Mouse (Mus musculus) hindbrain, embryonic 10.5 days (tissue): ENCODE measurements around the gene Gne. TPM values are rescaled to one million over a fixed set of nuclear protein-coding genes. Genes with fewer than 3 reads are reported as not detected.

Source experiments
- DNase-seq: peaks from one replicate; pipeline ENCODE4 v3.0.0-alpha.2; 2017; ENCODE audit warnings: low spot score
- H3K27ac ChIP-seq: fragments of 300-500 bp; sonication (generic); 2 replicates; pipeline ENCODE4 v1.5.1; 2016; ENCODE audit warnings: mild to moderate bottlenecking, moderate library complexity
- H3K27me3 ChIP-seq: fragments of 300-500 bp; sonication (generic); 2 replicates; pipeline ENCODE4 v1.6.1; 2016; ENCODE audit warnings: mild to moderate bottlenecking; ENCODE audit not compliant: poor library complexity, insufficient read depth, severe bottlenecking
- H3K36me3 ChIP-seq: fragments of 300-500 bp; sonication (generic); 2 replicates; pipeline ENCODE4 v1.6.1; 2016; ENCODE audit warnings: mild to moderate bottlenecking, moderate library complexity
- H3K4me1 ChIP-seq: fragments of 300-500 bp; sonication (generic); replicated peaks from 2 replicates; pipeline ENCODE4 v1.6.1; 2016; ENCODE audit warnings: mild to moderate bottlenecking
- H3K4me3 ChIP-seq: fragments of 300-500 bp; sonication (generic); 2 replicates; pipeline ENCODE4 v1.5.1; 2016; ENCODE audit warnings: mild to moderate bottlenecking, moderate library complexity
- H3K9me3 ChIP-seq: fragments of 300-500 bp; sonication (generic); 2 replicates; pipeline ENCODE4 v1.6.1; 2016; ENCODE audit warnings: mild to moderate bottlenecking, moderate library complexity
- WGBS: fragments of 180-500 bp; shearing (Covaris S2); methylation state at CpG from one replicate; pipeline ENCODE4 v1.1.7; 2016; 5-methylcytosine and 5-hydroxymethylcytosine counted together
- polyA plus RNA-seq: library from polyadenylated mRNA; unstranded; fragments of >200 nt; fragmentation: Nextera tagmentation; extraction: Ambion mirVana; gene quantifications from 2 replicates; pipeline ENCODE4 v1.2.1, GENCODE M21; 2016

Gene Gne
- polyA plus RNA-seq, result 20.0 and 20.1 TPM in 2 replicates

GRCm38 (mm10) chr4:44083945-44084344, at the start of gene Gne:
Gene Gne, minus strand, starts transcription at chr4:44084177.
- H3K4me1 ChIP-seq, result peaks cover 5% of the 10 kb centered on the region
- H3K9me3 ChIP-seq, result no peaks in the 10 kb centered on the region
- H3K36me3 ChIP-seq, result no peaks in the 10 kb centered on the region
- no peak for DNase-seq
- no peaks in the 10 kb centered on the region for H3K27me3 ChIP-seq
- no peak within 1 kb of the TSS for H3K4me3 ChIP-seq
- 25% methylated on average over 11 of the region's 11 CpGs for WGBS
- no peak within 1 kb of the TSS for H3K27ac ChIP-seq

GRCm38 (mm10) chr4:44126805-44127204, 42.8 kb upstream of the Gne start:
- Histone ChIP-seq H3K4me1 (no peaks in the 10 kb centered on the region), H3K27me3 (no peaks in the 10 kb centered on the region), H3K9me3 (no peaks in the 10 kb centered on the region), H3K27ac (no peak overlapping the region), H3K36me3 (peaks cover 91% of the 10 kb centered on the region), H3K4me3 (no peak overlapping the region)
- WGBS, result 96% methylated on average over 12 of the region's 12 CpGs
- DNase-seq, result no peak

GRCm38 (mm10) chr4:44119410-44120201, 35.6 kb upstream of the Gne start:
- WGBS, result 53% methylated on average over 9 of the region's 9 CpGs
- no peak for DNase-seq
- Histone ChIP-seq H3K4me3 (no peak overlapping the region), H3K4me1 (no peaks in the 10 kb centered on the region), H3K9me3 (no peaks in the 10 kb centered on the region), H3K36me3 (peaks cover 23% of the 10 kb centered on the region), H3K27ac (no peak overlapping the region), H3K27me3 (no peaks in the 10 kb centered on the region)

- DNase-seq, result no peak
- 86% methylated on average over 13 of the region's 13 CpGs for WGBS
- Histone ChIP-seq H3K4me1 (no peaks in the 10 kb centered on the region; the same call in 1 of the 2 replicates), H3K27me3 (no peaks in the 10 kb centered on the region), H3K9me3 (no peaks in the 10 kb centered on the region), H3K4me3 (no peak overlapping the region), H3K27ac (no peak overlapping the region), H3K36me3 (no peaks in the 10 kb centered on the region)
Measured at GRCm38 (mm10) chr4:44115046-44115445, 31.1 kb upstream of the Gne start.

- no peak for DNase-seq
- 47% methylated on average over 16 of the region's 16 CpGs for WGBS
Measured at GRCm38 (mm10) chr4:44113393-44114138, 29.6 kb upstream of the Gne start.

GRCm38 (mm10) chr4:44112741-44113140, 28.8 kb upstream of the Gne start:
- Histone ChIP-seq H3K27me3 (no peaks in the 10 kb centered on the region), H3K4me1 (no peaks in the 10 kb centered on the region; the same call in 1 of the 2 replicates), H3K4me3 (no peak overlapping the region), H3K9me3 (no peaks in the 10 kb centered on the region), H3K36me3 (no peaks in the 10 kb centered on the region), H3K27ac (no peak overlapping the region)
- no peak for DNase-seq
- WGBS, result 36% methylated on average over 4 of the region's 4 CpGs

More at GRCm38 (mm10) chr4:44113393-44114138, 29.6 kb upstream of the Gne start:
- no peak overlapping the region for H3K4me3 ChIP-seq
- H3K27me3 ChIP-seq, result no peaks in the 10 kb centered on the region
- no peaks in the 10 kb centered on the region for H3K9me3 ChIP-seq
- H3K36me3 ChIP-seq, result no peaks in the 10 kb centered on the region
- no peaks in the 10 kb centered on the region; the same call in 1 of the 2 replicates for H3K4me1 ChIP-seq
- H3K27ac ChIP-seq, result no peak overlapping the region

GRCm38 (mm10) chr4:44110771-44111170, 26.8 kb upstream of the Gne start:
- no peaks in the 10 kb centered on the region; the same call in 1 of the 2 replicates for H3K27me3 ChIP-seq
- no peaks in the 10 kb centered on the region for H3K9me3 ChIP-seq
- no peak for DNase-seq
- no peak overlapping the region for H3K27ac ChIP-seq
- 82% methylated on average over 7 of the region's 7 CpGs for WGBS
- peaks cover 15% of the 10 kb centered on the region for H3K4me1 ChIP-seq
- H3K4me3 ChIP-seq, result no peak overlapping the region
- H3K36me3 ChIP-seq, result no peaks in the 10 kb centered on the region

GRCm38 (mm10) chr4:44108297-44108696, 24.3 kb upstream of the Gne start:
- WGBS, result 92% methylated on average over 6 of the region's 6 CpGs
- Histone ChIP-seq H3K36me3 (no peaks in the 10 kb centered on the region), H3K27me3 (no peaks in the 10 kb centered on the region; the same call in 1 of the 2 replicates), H3K4me3 (no peak overlapping the region), H3K9me3 (no peaks in the 10 kb centered on the region), H3K4me1 (peaks cover 32% of the 10 kb centered on the region), H3K27ac (no peak overlapping the region)
- no peak for DNase-seq

- WGBS, result 61% methylated on average over 6 of the region's 6 CpGs
Measured at GRCm38 (mm10) chr4:44107339-44107738, 23.4 kb upstream of the Gne start.

GRCm38 (mm10) chr4:44106297-44106821, 22.4 kb upstream of the Gne start:
- Histone ChIP-seq H3K36me3 (no peaks in the 10 kb centered on the region), H3K4me1 (peaks cover 39% of the 10 kb centered on the region), H3K27ac (peak overlapping the region; percentile 35), H3K4me3 (peak overlapping the region; percentile 37), H3K27me3 (no peaks in the 10 kb centered on the region; the same call in 1 of the 2 replicates), H3K9me3 (no peaks in the 10 kb centered on the region)
- 33% methylated on average over 18 of the region's 18 CpGs for WGBS
- no peak for DNase-seq

More at GRCm38 (mm10) chr4:44107339-44107738, 23.4 kb upstream of the Gne start:
- DNase-seq, result no peak
- H3K36me3 ChIP-seq, result no peaks in the 10 kb centered on the region
- H3K27ac ChIP-seq, result no peak overlapping the region
- H3K4me1 ChIP-seq, result peaks cover 39% of the 10 kb centered on the region
- H3K9me3 ChIP-seq, result no peaks in the 10 kb centered on the region
- H3K27me3 ChIP-seq, result no peaks in the 10 kb centered on the region; the same call in 1 of the 2 replicates
- no peak overlapping the region for H3K4me3 ChIP-seq

- no peaks in the 10 kb centered on the region; the same call in 1 of the 2 replicates for H3K27me3 ChIP-seq
- 53% methylated on average over 8 of the region's 8 CpGs for WGBS
- H3K4me3 ChIP-seq, result no peak overlapping the region
- H3K36me3 ChIP-seq, result no peaks in the 10 kb centered on the region
- peaks cover 39% of the 10 kb centered on the region for H3K4me1 ChIP-seq
- H3K9me3 ChIP-seq, result no peaks in the 10 kb centered on the region
- H3K27ac ChIP-seq, result peak overlapping the region; percentile 45
- no peak for DNase-seq
Measured at GRCm38 (mm10) chr4:44104195-44104917, 20.4 kb upstream of the Gne start.

- Histone ChIP-seq H3K4me1 (peaks cover 39% of the 10 kb centered on the region), H3K4me3 (no peak overlapping the region), H3K27ac (0 out of 2 replicates have a peak overlapping the region, but pooled peaks have one; percentile 45), H3K36me3 (no peaks in the 10 kb centered on the region), H3K27me3 (no peaks in the 10 kb centered on the region; the same call in 1 of the 2 replicates), H3K9me3 (no peaks in the 10 kb centered on the region)
- DNase-seq, result no peak
- 91% methylated on average over 8 of the region's 8 CpGs for WGBS
Measured at GRCm38 (mm10) chr4:44103620-44104019, 19.6 kb upstream of the Gne start.
